Mouse (Mus musculus): ENCODE results near the gene Hip1. TPM values are rescaled to one million over a fixed set of nuclear protein-coding genes. Genes with fewer than 3 reads are reported as not detected.

Gene Hip1
- polyA plus RNA-seq, 1 experiment: 18.3 TPM

GRCm38 (mm10) chr5:135576055-135576454, 31.1 kb upstream of the Hip1 start:
- H3K36me3 ChIP-seq (ENCODE audit: control insufficient read depth, insufficient read depth, low read length): no peaks in the 10 kb centered on the region
- H3K27ac ChIP-seq (ENCODE audit: insufficient read depth, low read length): no peak overlapping the region
- H3K27me3 ChIP-seq (ENCODE audit: control insufficient read depth, insufficient read depth, low read length): no peaks in the 10 kb centered on the region
- TF ChIP-seq CTCF (IDR thresholded peaks at IDR 0.05; ENCODE audit: extremely low read depth, insufficient read depth, insufficient read length, insufficient replicate concordance): no peak
- DNase-seq (ENCODE audit: low read depth in 1 of 2, low spot score in 2 of 2): no peak
- H3K4me3 ChIP-seq (ENCODE audit: extremely low read depth, insufficient read depth, insufficient read length): no peak overlapping the region
- no peaks in the 10 kb centered on the region for H3K4me1 ChIP-seq (ENCODE audit: control insufficient read depth, insufficient read depth, insufficient read length)
- 86% methylated on average over 4 of the region's 4 CpGs for WGBS

- no peak within 1 kb of the TSS for H3K4me3 ChIP-seq (ENCODE audit: extremely low read depth, insufficient read depth, insufficient read length)
- WGBS: 17% methylated on average over 6 of the region's 6 CpGs
Observed at GRCm38 (mm10) chr5:135573006-135573405, 28.1 kb upstream of the Hip1 start, which contains the start of gene Ccl24. TSS of gene Ccl24 (minus strand) at chr5:135573049.

GRCm38 (mm10) chr5:135568698-135569097, 23.8 kb upstream of the Hip1 start:
- no peak overlapping the region for H3K27ac ChIP-seq (ENCODE audit: insufficient read depth, low read length)
- H3K36me3 ChIP-seq (ENCODE audit: control insufficient read depth, insufficient read depth, low read length): no peaks in the 10 kb centered on the region
- DNase-seq (ENCODE audit: low read depth in 1 of 2, low spot score in 2 of 2): no peak
- WGBS: 12% methylated on average over 6 of the region's 6 CpGs
- H3K4me3 ChIP-seq (ENCODE audit: extremely low read depth, insufficient read depth, insufficient read length): no peak overlapping the region
- H3K4me1 ChIP-seq (ENCODE audit: control insufficient read depth, insufficient read depth, insufficient read length): no peaks in the 10 kb centered on the region; the same call in 1 of the 2 replicates
- TF ChIP-seq CTCF (IDR thresholded peaks at IDR 0.05; ENCODE audit: extremely low read depth, insufficient read depth, insufficient read length, insufficient replicate concordance) (no peak), POLR2A (IDR thresholded peaks at IDR 0.05; ENCODE audit: low read depth, low read length) (no peak)
- no peaks in the 10 kb centered on the region for H3K27me3 ChIP-seq (ENCODE audit: control insufficient read depth, insufficient read depth, low read length)

More at GRCm38 (mm10) chr5:135573006-135573405, 28.1 kb upstream of the Hip1 start, which contains the start of gene Ccl24:
- Histone ChIP-seq H3K27ac (ENCODE audit: insufficient read depth, low read length) (no peak within 1 kb of the TSS), H3K36me3 (ENCODE audit: control insufficient read depth, insufficient read depth, low read length) (no peaks in the 10 kb centered on the region), H3K27me3 (ENCODE audit: control insufficient read depth, insufficient read depth, low read length) (no peaks in the 10 kb centered on the region), H3K4me1 (ENCODE audit: control insufficient read depth, insufficient read depth, insufficient read length) (no peaks in the 10 kb centered on the region)
- no peak for TF ChIP-seq CTCF (IDR thresholded peaks at IDR 0.05; ENCODE audit: extremely low read depth, insufficient read depth, insufficient read length, insufficient replicate concordance)
- no peak for DNase-seq (ENCODE audit: low read depth in 1 of 2, low spot score in 2 of 2)

GRCm38 (mm10) chr5:135567556-135568265, 22.8 kb upstream of the Hip1 start:
- no peak for DNase-seq (ENCODE audit: low read depth in 1 of 2, low spot score in 2 of 2)
- WGBS: 56% methylated on average over 6 of the region's 6 CpGs
- Histone ChIP-seq H3K27ac (ENCODE audit: insufficient read depth, low read length) (no peak overlapping the region), H3K4me1 (ENCODE audit: control insufficient read depth, insufficient read depth, insufficient read length) (no peaks in the 10 kb centered on the region; the same call in 1 of the 2 replicates), H3K27me3 (ENCODE audit: control insufficient read depth, insufficient read depth, low read length) (no peaks in the 10 kb centered on the region), H3K4me3 (ENCODE audit: extremely low read depth, insufficient read depth, insufficient read length) (no peak overlapping the region), H3K36me3 (ENCODE audit: control insufficient read depth, insufficient read depth, low read length) (no peaks in the 10 kb centered on the region)
- no peak for TF ChIP-seq POLR2A (IDR thresholded peaks at IDR 0.05; ENCODE audit: low read depth, low read length)
- no peak for TF ChIP-seq CTCF (IDR thresholded peaks at IDR 0.05; ENCODE audit: extremely low read depth, insufficient read depth, insufficient read length, insufficient replicate concordance)

GRCm38 (mm10) chr5:135563469-135563868, 18.5 kb upstream of the Hip1 start, which contains the start of gene Ccl26:
TSS of gene Ccl26 (minus strand) at chr5:135563569.
- no peak for TF ChIP-seq POLR2A (IDR thresholded peaks at IDR 0.05; ENCODE audit: low read depth, low read length)
- no peak for TF ChIP-seq CTCF (IDR thresholded peaks at IDR 0.05; ENCODE audit: extremely low read depth, insufficient read depth, insufficient read length, insufficient replicate concordance)
- no peak within 1 kb of the TSS for H3K27ac ChIP-seq (ENCODE audit: insufficient read depth, low read length)
- no peaks in the 10 kb centered on the region for H3K36me3 ChIP-seq (ENCODE audit: control insufficient read depth, insufficient read depth, low read length)
- 84% methylated on average over 3 of the region's 3 CpGs for WGBS
- no peaks in the 10 kb centered on the region; the same call in 1 of the 2 replicates for H3K4me1 ChIP-seq (ENCODE audit: control insufficient read depth, insufficient read depth, insufficient read length)
- H3K4me3 ChIP-seq (ENCODE audit: extremely low read depth, insufficient read depth, insufficient read length): no peak within 1 kb of the TSS
- no peaks in the 10 kb centered on the region for H3K27me3 ChIP-seq (ENCODE audit: control insufficient read depth, insufficient read depth, low read length)
- DNase-seq (ENCODE audit: low read depth in 1 of 2, low spot score in 2 of 2): no peak

GRCm38 (mm10) chr5:135557671-135558070, 12.8 kb upstream of the Hip1 start:
- no peak for TF ChIP-seq CTCF (IDR thresholded peaks at IDR 0.05; ENCODE audit: extremely low read depth, insufficient read depth, insufficient read length, insufficient replicate concordance)
- no peak for TF ChIP-seq POLR2A (IDR thresholded peaks at IDR 0.05; ENCODE audit: low read depth, low read length)
- Histone ChIP-seq H3K4me3 (ENCODE audit: extremely low read depth, insufficient read depth, insufficient read length) (no peak overlapping the region), H3K4me1 (ENCODE audit: control insufficient read depth, insufficient read depth, insufficient read length) (no peaks in the 10 kb centered on the region), H3K27ac (ENCODE audit: insufficient read depth, low read length) (no peak overlapping the region), H3K27me3 (ENCODE audit: control insufficient read depth, insufficient read depth, low read length) (no peaks in the 10 kb centered on the region), H3K36me3 (ENCODE audit: control insufficient read depth, insufficient read depth, low read length) (no peaks in the 10 kb centered on the region)
- WGBS: 70% methylated on average over 3 of the region's 3 CpGs
- DNase-seq (ENCODE audit: low read depth in 1 of 2, low spot score in 2 of 2): no peak

- Histone ChIP-seq H3K36me3 (ENCODE audit: control insufficient read depth, insufficient read depth, low read length) (no peaks in the 10 kb centered on the region), H3K27me3 (ENCODE audit: control insufficient read depth, insufficient read depth, low read length) (no peaks in the 10 kb centered on the region), H3K4me1 (ENCODE audit: control insufficient read depth, insufficient read depth, insufficient read length) (no peaks in the 10 kb centered on the region), H3K4me3 (ENCODE audit: extremely low read depth, insufficient read depth, insufficient read length) (no peak overlapping the region), H3K27ac (ENCODE audit: insufficient read depth, low read length) (no peak overlapping the region)
- TF ChIP-seq POLR2A (IDR thresholded peaks at IDR 0.05; ENCODE audit: low read depth, low read length) (no peak), CTCF (IDR thresholded peaks at IDR 0.05; ENCODE audit: extremely low read depth, insufficient read depth, insufficient read length, insufficient replicate concordance) (no peak)
- WGBS: 85% methylated on average over 4 of the region's 4 CpGs
- no peak for DNase-seq (ENCODE audit: low read depth in 1 of 2, low spot score in 2 of 2)
Observed at GRCm38 (mm10) chr5:135557051-135557450, 12.1 kb upstream of the Hip1 start.

Measured in spleen, adult 2 months (tissue).